Mouse (Mus musculus) brain, embryonic 14.5 days (tissue): ENCODE results near the gene Gsk3b.

ENCODE experiments used
- CTCF ChIP-seq: fragments of 200-500 bp; IDR thresholded peaks from 2 replicates; pipeline ENCODE4 v1.5.1; 2012; ENCODE audit warnings: inconsistent platforms, mild to moderate bottlenecking, moderate library complexity, borderline replicate concordance; ENCODE audit not compliant: insufficient read depth, insufficient read length; ENCODE audit errors: extremely low read depth
- POLR2A ChIP-seq: fragments of 200-500 bp; IDR thresholded peaks from 2 replicates; pipeline ENCODE4 v1.6.1; 2012; ENCODE audit warnings: mild to moderate bottlenecking, inconsistent platforms, borderline replicate concordance; ENCODE audit not compliant: poor library complexity, insufficient read depth, insufficient read length, severe bottlenecking; ENCODE audit errors: extremely low read depth

- TF ChIP-seq CTCF (no peak), POLR2A (no peak)
These were observed 198.6 kb downstream of the Gsk3b start for GRCm38 (mm10) chr16:38287357-38287756.
